Mouse (Mus musculus): Measurements from ENCODE around the gene Gli3. TPM values are rescaled to one million over a fixed set of nuclear protein-coding genes. Genes with fewer than 3 reads are reported as not detected.

Gene Gli3
- total RNA-seq, 2 experiments from 2014 or later = 1.1 to 1.5 TPM

DNA sequence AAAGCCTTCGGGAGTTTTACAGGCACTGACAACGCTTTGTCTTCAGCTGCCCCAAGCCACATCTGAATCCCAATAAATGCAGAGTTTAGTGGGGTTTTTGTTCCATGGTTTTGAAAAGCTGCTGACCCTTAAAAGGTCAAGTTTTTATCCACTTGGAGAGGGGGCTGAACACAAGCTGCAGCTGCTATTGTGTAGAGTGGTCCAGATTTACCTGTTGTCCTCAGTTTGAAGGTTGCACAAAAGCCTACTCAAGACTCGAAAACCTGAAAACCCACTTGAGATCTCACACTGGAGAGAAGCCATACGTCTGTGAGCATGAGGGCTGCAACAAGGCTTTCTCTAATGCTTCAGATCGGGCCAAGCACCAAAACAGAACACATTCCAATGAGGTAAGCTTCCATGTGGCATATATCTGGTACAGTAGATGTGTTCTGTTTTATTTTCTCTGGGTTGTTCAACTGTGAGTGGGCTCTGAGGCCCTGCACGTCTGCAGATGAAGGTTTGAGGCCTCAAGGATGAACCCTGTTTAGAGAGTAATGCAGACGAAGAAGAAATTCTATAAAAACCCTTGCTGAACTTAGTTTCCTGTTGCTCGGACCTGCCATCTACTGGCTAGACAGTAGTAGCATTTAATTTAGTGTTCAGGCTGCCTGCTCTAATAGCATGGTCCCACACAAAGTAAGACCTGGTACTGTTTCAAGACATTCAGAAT lies 251.8 kb downstream of the Gli3 start:
- DNase-seq (ENCODE audit: low spot score) = peak; percentile 15

DNA sequence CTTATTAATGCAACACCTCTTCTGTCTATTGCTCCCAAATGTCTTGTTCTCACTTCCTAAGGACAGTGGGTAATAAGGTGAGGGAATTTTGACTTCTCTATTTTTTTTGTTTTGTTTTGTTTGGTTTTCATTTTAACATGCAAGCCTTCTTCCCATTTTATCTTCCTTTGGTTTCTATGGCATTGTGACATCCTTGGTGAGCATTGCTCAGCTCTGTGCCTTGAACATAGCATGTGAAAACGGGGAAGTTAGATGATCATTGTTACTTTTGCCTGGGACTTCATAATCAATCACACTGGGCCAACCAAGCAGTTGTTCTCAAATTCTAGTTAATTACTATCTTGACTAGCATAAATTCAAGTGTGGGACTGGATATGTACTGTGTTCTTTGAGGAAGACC lies 258.4 kb downstream of the Gli3 start:
- no peak for DNase-seq (ENCODE audit: low spot score)

DNA sequence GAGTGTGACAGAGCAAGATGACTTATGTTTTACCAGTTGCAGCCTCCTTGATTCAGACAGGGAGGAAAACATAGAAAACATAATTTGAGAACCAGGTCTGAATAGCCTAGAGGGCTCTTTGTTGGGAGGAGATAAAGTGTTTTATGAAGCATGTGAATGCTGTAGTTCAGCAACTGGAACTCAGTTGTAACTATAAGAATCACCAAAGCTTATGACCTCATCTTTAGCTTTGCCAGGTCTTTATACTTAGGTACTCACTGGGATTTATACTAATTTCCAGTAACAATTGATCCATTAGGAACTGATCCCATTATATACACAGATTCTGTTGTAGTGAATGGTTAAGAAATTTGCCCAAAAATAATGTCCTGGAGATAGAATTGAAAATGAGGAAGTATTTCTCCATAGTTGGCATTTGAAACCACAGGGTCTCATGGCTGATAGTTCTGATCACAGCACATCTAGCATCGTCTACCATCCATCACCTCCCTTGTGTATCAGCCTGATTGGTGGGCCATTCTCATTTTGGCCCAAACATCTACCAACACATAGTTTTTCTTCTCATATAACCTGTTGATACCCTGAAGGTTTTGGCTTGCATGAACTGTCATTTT lies 259.8 kb downstream of the Gli3 start:
- no peak for DNase-seq (ENCODE audit: low spot score)

DNA sequence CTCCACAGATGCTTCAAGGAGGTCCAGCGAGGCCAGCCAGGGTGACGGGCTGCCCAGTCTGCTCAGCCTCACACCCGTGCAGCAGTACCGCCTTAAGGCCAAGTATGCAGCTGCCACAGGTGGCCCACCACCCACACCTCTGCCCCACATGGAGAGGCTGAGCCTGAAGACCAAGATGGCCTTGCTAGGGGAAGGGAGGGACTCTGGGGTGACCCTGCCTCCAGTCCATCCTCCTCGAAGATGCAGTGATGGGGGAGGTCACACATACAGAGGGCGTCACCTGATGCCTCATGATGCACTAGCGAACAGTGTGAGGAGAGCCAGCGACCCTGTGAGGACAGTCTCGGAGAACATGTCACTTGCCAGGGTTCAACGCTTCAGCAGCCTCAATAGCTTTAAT lies 261.7 kb downstream of the Gli3 start:
- no peak for DNase-seq (ENCODE audit: low spot score)

- peak; percentile 92 for DNase-seq (ENCODE audit: low spot score)
Measured at GRCm38 (mm10) chr13:15741771-15742170, 278.7 kb downstream of the Gli3 start.

DNA sequence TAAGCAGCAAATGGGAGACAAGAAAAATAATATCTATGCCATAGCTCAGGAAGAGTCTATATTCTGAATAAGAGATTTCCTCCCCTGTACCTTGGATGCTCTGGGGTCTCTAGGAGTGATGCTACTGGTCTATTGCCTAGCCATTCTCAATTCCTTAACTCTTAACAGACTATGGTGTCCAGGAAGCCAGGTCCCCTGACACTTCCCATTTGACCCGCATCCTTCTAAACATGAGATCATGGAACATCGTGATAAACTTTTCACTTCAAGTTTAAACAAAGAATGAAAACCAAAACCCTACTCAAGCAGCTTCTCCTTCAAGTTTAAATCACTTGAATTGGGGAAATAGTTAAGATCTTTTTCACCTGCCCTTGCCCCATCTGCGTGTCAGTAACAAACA lies 279.3 kb downstream of the Gli3 start:
- peak; percentile 30 for DNase-seq (ENCODE audit: low spot score)

DNA sequence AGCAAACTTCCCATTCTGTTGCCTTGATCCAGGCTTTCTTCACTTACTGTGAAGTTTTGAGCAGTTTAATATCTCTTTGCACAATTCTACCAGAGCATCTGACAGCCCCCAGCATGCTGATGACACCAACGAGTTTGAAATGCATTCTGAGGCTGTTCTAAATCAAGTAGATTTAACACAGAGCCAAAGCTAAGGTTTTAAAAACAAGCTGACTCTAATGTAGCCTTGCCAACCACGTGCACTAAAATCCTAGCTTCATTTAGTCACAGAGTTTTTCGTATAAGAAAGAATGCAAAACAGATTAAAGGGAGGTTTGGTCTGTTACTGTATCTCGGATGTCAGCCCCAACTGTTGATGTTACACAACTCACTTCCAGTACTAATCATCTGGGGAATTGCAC lies 279.7 kb downstream of the Gli3 start:
- DNase-seq (ENCODE audit: low spot score) = no peak

GRCm38 (mm10) chr13:15758835-15759632 lies 296.0 kb downstream of the Gli3 start:
- DNase-seq (ENCODE audit: low spot score) = peak; percentile 73

DNA sequence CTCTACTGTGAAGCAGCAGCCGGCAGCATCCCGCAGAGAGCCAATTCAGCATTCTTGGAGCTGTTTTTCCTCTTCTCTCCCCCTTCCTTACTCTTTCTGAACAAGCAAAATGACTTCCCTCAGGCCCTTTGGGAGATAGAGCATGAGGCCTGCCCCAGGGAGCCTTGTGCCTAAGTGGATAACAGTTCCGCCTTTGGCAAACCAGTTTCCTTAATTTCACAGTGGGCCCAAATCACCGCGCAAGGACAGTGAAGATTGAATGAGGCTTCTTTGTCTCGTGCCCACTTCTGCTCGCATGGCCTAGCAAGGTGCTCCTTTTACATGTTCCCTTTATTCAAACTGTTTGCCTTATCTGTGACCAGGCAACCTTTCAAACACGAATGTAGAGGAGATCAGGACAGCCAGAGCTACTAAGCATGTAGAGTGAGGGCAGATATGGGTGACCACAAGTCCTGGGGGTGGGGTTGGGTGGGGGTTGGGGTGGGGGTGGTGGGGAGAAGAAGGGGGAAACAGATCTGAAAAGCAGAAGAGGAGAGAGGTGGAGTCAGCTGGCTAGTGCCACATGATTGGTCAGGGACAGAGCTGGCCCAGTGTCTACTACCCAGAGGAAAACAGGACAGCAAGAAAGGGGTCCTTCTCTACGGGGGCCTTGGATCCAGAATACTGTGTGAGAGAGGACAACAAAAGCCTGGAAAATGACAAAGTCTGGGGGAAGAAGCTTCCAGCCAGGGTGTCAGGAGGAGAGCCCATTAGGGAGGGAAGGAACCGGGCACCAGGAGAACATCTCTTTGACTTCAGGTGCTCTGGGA lies 296.8 kb downstream of the Gli3 start:
- DNase-seq (ENCODE audit: low spot score) = no peak

DNA sequence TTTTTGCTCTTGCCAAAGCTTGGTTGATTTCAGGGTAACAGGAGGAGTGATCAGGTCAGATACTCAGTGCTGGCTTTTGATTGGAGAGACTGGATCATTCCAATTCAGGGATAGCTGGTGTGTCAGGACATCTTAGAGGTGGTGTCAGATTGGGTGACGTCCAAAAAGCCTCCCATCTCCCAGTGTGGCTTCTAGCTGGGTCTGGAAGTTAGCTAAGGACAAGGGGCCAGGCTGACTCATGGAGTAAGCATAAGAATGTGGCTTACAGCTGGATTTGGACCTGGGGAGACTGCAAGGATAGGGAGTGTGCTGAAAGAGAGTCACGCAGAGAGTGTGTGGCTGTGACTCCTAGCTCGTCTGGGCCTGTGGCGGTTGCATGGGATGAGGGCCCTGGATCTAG lies 299.3 kb downstream of the Gli3 start:
- DNase-seq (ENCODE audit: low spot score) = peak; percentile 19

- DNase-seq (ENCODE audit: low spot score) = peak; percentile 34
Measured at GRCm38 (mm10) chr13:15762901-15763417, 299.9 kb downstream of the Gli3 start.

DNA sequence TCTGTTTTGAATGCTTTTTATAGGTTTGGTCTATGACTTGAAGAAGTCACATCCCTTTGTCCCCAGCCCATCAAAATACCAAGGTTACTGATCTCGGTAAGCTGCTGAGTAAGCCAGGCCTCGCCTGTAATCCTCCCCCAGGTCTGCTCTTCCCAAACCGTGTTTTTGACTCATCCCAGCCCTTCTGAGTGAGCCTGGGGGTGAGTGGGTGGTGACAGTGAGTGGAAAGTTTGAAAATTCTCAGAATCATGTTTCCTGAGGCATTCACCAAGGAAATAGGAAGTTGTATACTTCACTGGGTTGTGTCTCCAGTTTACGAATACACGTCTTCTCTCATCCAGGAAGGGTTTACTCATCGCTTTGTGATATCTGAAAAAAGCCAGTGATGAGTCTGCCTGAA lies 314.6 kb downstream of the Gli3 start:
- no peak for DNase-seq (ENCODE audit: low spot score)
